Mouse (Mus musculus) MEL (cell line): Measurements from ENCODE around the gene Pom121l2. TPM values are rescaled to one million over a fixed set of nuclear protein-coding genes. Genes with fewer than 3 reads are reported as not detected.

Experiments
- DNase-seq: peaks from one replicate; pipeline ENCODE4 v3.0.0; 2011; ENCODE audit warnings: low read depth, low spot score
- H3K27ac ChIP-seq: 2 replicates; pipeline ENCODE4 v1.5.1; 2012; ENCODE audit warnings: low read depth, mild to moderate bottlenecking, control low read depth, low read length, moderate library complexity; ENCODE audit not compliant: control insufficient read depth
- H3K27me3 ChIP-seq, 2 experiments: fragments of 150-350 bp in 1 of 2; sonication (generic) in 1 of 2; 2 replicates each; pipeline ENCODE4 v1.6.1; 2012; ENCODE audit warnings: low read length in 2 of 2, mild to moderate bottlenecking in 2 of 2, improper control_type of control experiment in 1 of 2, moderate library complexity in 1 of 2; ENCODE audit not compliant: insufficient read depth in 2 of 2, control insufficient read depth in 1 of 2
- H3K36me3 ChIP-seq, 2 experiments: 2 replicates each; pipeline ENCODE4 v1.6.1; 2012 to 2014; ENCODE audit warnings: low read length in 2 of 2, improper control_type of control experiment in 1 of 2, inconsistent platforms in 1 of 2, mild to moderate bottlenecking in 1 of 2; ENCODE audit not compliant: insufficient read depth in 2 of 2, control insufficient read depth in 1 of 2
- H3K4me1 ChIP-seq, 2 experiments: fragments of 150-350 bp in 1 of 2; sonication (generic) in 1 of 2; 2 replicates each; pipeline ENCODE4 v1.6.1; 2012; ENCODE audit warnings: low read length in 2 of 2, improper control_type of control experiment in 1 of 2, mild to moderate bottlenecking in 1 of 2; ENCODE audit not compliant: insufficient read depth in 2 of 2, control insufficient read depth in 1 of 2
- H3K4me3 ChIP-seq, 2 experiments: fragments of 150-350 bp in 1 of 2; sonication (generic) in 1 of 2; 2 replicates each; pipeline ENCODE4 v1.5.1; 2012; ENCODE audit warnings: low read depth in 2 of 2, low read length in 2 of 2, mild to moderate bottlenecking in 2 of 2, moderate library complexity in 2 of 2, control low read depth in 1 of 2, improper control_type of control experiment in 1 of 2; ENCODE audit not compliant: control insufficient read depth in 1 of 2, insufficient read depth in 1 of 2
- H3K79me2 ChIP-seq: 2 replicates; pipeline ENCODE4 v1.6.1; 2012; ENCODE audit warnings: mild to moderate bottlenecking, low read length, moderate library complexity; ENCODE audit not compliant: control insufficient read depth, poor library complexity, insufficient read depth
- H3K9ac ChIP-seq: 2 replicates; pipeline ENCODE4 v1.6.1; 2012; ENCODE audit warnings: low read depth, mild to moderate bottlenecking, control low read depth, low read length, moderate library complexity; ENCODE audit not compliant: control insufficient read depth, poor library complexity, severe bottlenecking
- H3K9me3 ChIP-seq: fragments of 150-350 bp; sonication (generic); replicated peaks from 2 replicates; pipeline ENCODE4 v1.6.1; 2012; ENCODE audit warnings: mild to moderate bottlenecking, low read length, improper control_type of control experiment, moderate library complexity; ENCODE audit not compliant: insufficient read depth
- BHLHE40 ChIP-seq: IDR thresholded peaks from 2 replicates; pipeline ENCODE4 v1.6.1; 2012; ENCODE audit warnings: low read depth, mild to moderate bottlenecking, inconsistent platforms, low read length, improper control_type of control experiment, borderline replicate concordance
- CTCF ChIP-seq, 3 experiments: IDR thresholded peaks in 2 of 3; conservative IDR thresholded peaks in 1 of 3; 2 replicates each; pipeline ENCODE4 v1.5.1; 2011 to 2012; ENCODE audit warnings: low read length in 3 of 3, low read depth in 2 of 3, mild to moderate bottlenecking in 2 of 3, improper control_type of control experiment in 1 of 3, inconsistent platforms in 1 of 3, mixed read lengths in 1 of 3, moderate library complexity in 1 of 3; ENCODE audit not compliant: control insufficient read depth in 1 of 3, insufficient read depth in 1 of 3, poor library complexity in 1 of 3, severe bottlenecking in 1 of 3
- ELF1 ChIP-seq: IDR thresholded peaks from 2 replicates; pipeline ENCODE4 v1.6.1; 2014; ENCODE audit warnings: low read depth, mild to moderate bottlenecking, inconsistent platforms, low read length, improper control_type of control experiment, moderate library complexity
- ETS1 ChIP-seq: IDR thresholded peaks from 2 replicates; pipeline ENCODE4 v1.6.1; 2012; ENCODE audit warnings: low read depth, mild to moderate bottlenecking, inconsistent platforms, low read length, improper control_type of control experiment, moderate library complexity
- HCFC1 ChIP-seq: IDR thresholded peaks from 2 replicates; pipeline ENCODE4 v1.6.1; 2012; ENCODE audit warnings: low read depth, mild to moderate bottlenecking, inconsistent platforms, low read length, improper control_type of control experiment, moderate library complexity
- KAT2A ChIP-seq: conservative IDR thresholded peaks from 2 replicates; pipeline ENCODE4 v1.6.1; 2012; ENCODE audit warnings: low read depth, low read length, improper control_type of control experiment, inconsistent platforms
- MAFK ChIP-seq: IDR thresholded peaks from 2 replicates; pipeline ENCODE4 v1.6.1; 2011; ENCODE audit warnings: low read depth, mild to moderate bottlenecking, low read length, improper control_type of control experiment, borderline replicate concordance
- MAZ ChIP-seq: IDR thresholded peaks from 2 replicates; pipeline ENCODE4 v1.6.1; 2012; ENCODE audit warnings: low read depth, mild to moderate bottlenecking, inconsistent platforms, low read length, improper control_type of control experiment
- MYC ChIP-seq: IDR thresholded peaks from 2 replicates; pipeline ENCODE4 v1.6.1; 2011; ENCODE audit warnings: low read depth, mild to moderate bottlenecking, low read length, improper control_type of control experiment, moderate library complexity
- POLR2A ChIP-seq, 2 experiments: IDR thresholded peaks; 2 replicates each; pipeline ENCODE4 v1.6.1; 2011 to 2012; ENCODE audit warnings: low read length in 2 of 2, mild to moderate bottlenecking in 2 of 2, control low read depth in 1 of 2, improper control_type of control experiment in 1 of 2, low read depth in 1 of 2, moderate library complexity in 1 of 2; ENCODE audit not compliant: control insufficient read depth in 1 of 2, insufficient read depth in 1 of 2, poor library complexity in 1 of 2
- POLR2AphosphoS2 ChIP-seq: IDR thresholded peaks from 2 replicates; pipeline ENCODE4 v1.6.1; 2011; ENCODE audit warnings: low read length, improper control_type of control experiment
- POLR2AphosphoS5 ChIP-seq: IDR thresholded peaks from 2 replicates; pipeline ENCODE4 v1.6.1; 2012; ENCODE audit warnings: low read depth, borderline replicate concordance, mild to moderate bottlenecking, inconsistent platforms, low read length, moderate library complexity, mixed read lengths
- RAD21 ChIP-seq: IDR thresholded peaks from 2 replicates; pipeline ENCODE4 v1.6.1; 2011; ENCODE audit warnings: mild to moderate bottlenecking, low read depth, low read length, improper control_type of control experiment
- RCOR1 ChIP-seq: IDR thresholded peaks from 2 replicates; pipeline ENCODE4 v1.6.1; 2012; ENCODE audit warnings: low read depth, mild to moderate bottlenecking, inconsistent platforms, low read length, improper control_type of control experiment
- TBP ChIP-seq: IDR thresholded peaks from 2 replicates; pipeline ENCODE4 v1.8.0; 2011; ENCODE audit warnings: low read depth, low read length, improper control_type of control experiment
- TCF12 ChIP-seq: IDR thresholded peaks from 2 replicates; pipeline ENCODE4 v1.6.1; 2014; ENCODE audit warnings: low read depth, mild to moderate bottlenecking, inconsistent platforms, low read length, improper control_type of control experiment, moderate library complexity
- UBTF ChIP-seq: IDR thresholded peaks from 2 replicates; pipeline ENCODE4 v1.6.1; 2012; ENCODE audit warnings: low read depth, mild to moderate bottlenecking, inconsistent platforms, low read length, improper control_type of control experiment, moderate library complexity, borderline replicate concordance; ENCODE audit not compliant: insufficient read depth
- ZKSCAN1 ChIP-seq: IDR thresholded peaks from 2 replicates; pipeline ENCODE4 v1.6.1; 2012; ENCODE audit warnings: low read depth, mild to moderate bottlenecking, inconsistent platforms, low read length, improper control_type of control experiment, moderate library complexity
- ZNF384 ChIP-seq: IDR thresholded peaks from 2 replicates; pipeline ENCODE4 v1.6.1; 2012; ENCODE audit warnings: low read depth, mild to moderate bottlenecking, inconsistent platforms, low read length, improper control_type of control experiment
- polyA plus RNA-seq, 2 experiments: library from polyadenylated mRNA; stranded (reverse) in 1 of 2; unstranded in 1 of 2; fragments of >175 nt in 1 of 2; fragments of >200 nt in 1 of 2; gene quantifications; 2 replicates each; pipeline versions ENCODE4 v1.2.1 to v1.2.4; 2012; ENCODE audit warnings: low replicate concordance in 2 of 2, low read depth in 1 of 2; ENCODE audit not compliant: insufficient read length in 2 of 2, insufficient read depth in 1 of 2, missing spikeins in 1 of 2
- total RNA-seq: library from RNA; depleted of rRNA; stranded (reverse); fragments of 300-350 nt; gene quantifications from 2 replicates; pipeline ENCODE4 v1.2.3, GENCODE M21; 2012

The Pom121l2 gene
- total and polyA plus RNA-seq, 3 experiments: not detected

DNA sequence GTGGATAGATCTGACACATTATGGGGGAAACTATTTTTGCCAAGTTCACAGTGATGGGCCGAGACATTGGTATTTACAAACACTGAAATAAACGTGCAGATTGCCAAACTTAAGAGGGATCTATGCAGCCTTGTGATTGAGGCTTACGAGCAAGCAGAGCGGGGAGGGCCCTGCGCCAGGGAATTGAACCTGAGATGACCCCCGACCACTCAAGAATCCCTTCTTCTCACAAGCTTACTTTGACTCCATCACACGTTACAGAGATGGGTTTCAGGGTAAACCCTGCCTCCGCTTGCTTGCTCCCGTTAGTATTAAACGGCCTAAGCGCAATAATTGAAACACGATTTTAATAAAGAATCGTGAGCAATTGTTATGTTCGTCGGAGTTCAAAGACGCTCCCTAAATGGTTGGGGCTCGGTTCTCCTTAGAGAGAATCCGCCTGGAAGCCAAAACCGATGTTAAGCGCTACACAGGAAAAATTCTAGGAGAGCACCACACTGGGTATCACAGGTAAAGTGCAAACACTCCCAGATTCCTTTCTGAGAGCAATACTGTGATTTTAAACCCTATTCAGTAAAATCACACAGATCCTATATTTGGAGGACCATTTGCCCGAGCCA, 16.3 kb downstream of the Pom121l2 start:
- no peaks in the 10 kb centered on the region for H3K9me3 ChIP-seq
- H3K36me3 ChIP-seq: peaks cover 0 to 14% of the 10 kb centered on the region in 2 experiments; a peak in 2 of 4 replicates
- H3K4me1 ChIP-seq: peaks cover 0 to 20% of the 10 kb centered on the region in 2 experiments; a peak in 1 of 4 replicates
- peak overlapping the region; percentile 44; the same call in 1 of the 2 replicates for H3K9ac ChIP-seq
- H3K27ac ChIP-seq: no peak overlapping the region
- no peaks in the 10 kb centered on the region for H3K79me2 ChIP-seq
- no peak for DNase-seq
- TF ChIP-seq POLR2A (IDR thresholded peaks at IDR 0.05; ENCODE audit: control insufficient read depth in 1 of 2, insufficient read depth in 1 of 2, low read depth in 1 of 2, low read length in 2 of 2, poor library complexity in 1 of 2): no peak
- TF ChIP-seq, all 39 proteins: peak for 0
- H3K4me3 ChIP-seq: peak overlapping the region; percentile 47 to 58
- H3K27me3 ChIP-seq: peaks cover 2 to 6% of the 10 kb centered on the region in 2 experiments; a peak in 3 of 4 replicates

DNA sequence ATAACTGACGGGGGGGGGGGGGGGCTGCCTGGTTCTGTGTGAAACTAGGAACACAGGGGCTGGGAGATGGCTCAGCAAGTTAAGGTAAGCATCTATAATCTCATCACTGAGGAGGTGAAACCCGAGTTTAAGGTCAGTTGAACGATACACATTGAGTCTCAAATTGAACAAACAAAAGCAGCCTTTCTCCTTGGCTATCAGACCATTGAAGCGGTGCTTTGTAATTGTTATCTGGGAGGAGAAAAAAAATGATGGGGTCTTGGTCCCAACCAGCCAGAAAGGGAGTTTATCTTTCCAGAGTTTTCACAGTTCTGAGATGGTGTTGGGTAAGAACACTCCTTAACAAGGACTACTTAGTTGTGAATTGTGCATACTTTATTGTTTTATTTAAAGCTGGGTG, 16.8 kb downstream of the Pom121l2 start:
- no peaks in the 10 kb centered on the region for H3K79me2 ChIP-seq
- no peak overlapping the region; a peak in 1 of 4 replicates for H3K4me3 ChIP-seq
- H3K4me1 ChIP-seq: peaks cover 0 to 23% of the 10 kb centered on the region in 2 experiments; a peak in 1 of 4 replicates
- no peak overlapping the region for H3K27ac ChIP-seq
- H3K36me3 ChIP-seq: peaks cover 0 to 16% of the 10 kb centered on the region in 2 experiments; a peak in 2 of 4 replicates
- H3K9ac ChIP-seq: no peak overlapping the region
- TF ChIP-seq MYC (no peak), UBTF (no peak), RAD21 (no peak), POLR2AphosphoS2 (no peak)
- no peak for DNase-seq
- H3K27me3 ChIP-seq: peaks cover 2 to 6% of the 10 kb centered on the region in 2 experiments; a peak in 3 of 4 replicates
- no peaks in the 10 kb centered on the region for H3K9me3 ChIP-seq

DNA sequence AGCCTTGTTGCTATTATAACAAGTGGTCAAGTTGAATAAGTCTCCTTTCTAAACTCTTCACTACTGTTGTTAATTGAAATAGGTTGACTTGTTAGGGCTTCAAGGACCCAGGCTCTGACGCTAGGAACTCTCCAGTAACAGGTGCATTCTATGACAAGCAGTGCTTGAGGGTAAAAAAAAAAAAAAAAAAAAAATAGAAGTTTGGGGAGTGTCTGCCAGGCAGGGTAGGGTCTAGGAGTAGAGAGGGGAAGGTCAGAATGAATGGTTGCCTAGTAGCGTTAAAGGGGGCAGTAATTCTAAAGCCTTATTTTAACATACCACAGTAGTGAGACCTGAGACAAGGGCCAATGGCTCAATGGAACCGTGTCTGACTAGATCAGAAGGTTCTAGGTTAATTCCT, 17.4 kb downstream of the Pom121l2 start:
- H3K36me3 ChIP-seq: peaks cover 0 to 16% of the 10 kb centered on the region in 2 experiments; a peak in 2 of 4 replicates
- H3K4me1 ChIP-seq: peaks cover 0 to 24% of the 10 kb centered on the region in 2 experiments; a peak in 2 of 4 replicates
- TF ChIP-seq CTCF (IDR thresholded peaks at IDR 0.05 in 2 of 3, conservative IDR thresholded peaks at IDR 0.05 in 1 of 3; ENCODE audit: control insufficient read depth in 1 of 3, insufficient read depth in 1 of 3, low read depth in 2 of 3, low read length in 3 of 3, poor library complexity in 1 of 3, severe bottlenecking in 1 of 3) (no peak), ZNF384 (peak; percentile 43)
- no peak for DNase-seq
- H3K4me3 ChIP-seq: no peak overlapping the region
- H3K27ac ChIP-seq: no peak overlapping the region
- no peak overlapping the region for H3K9ac ChIP-seq
- no peaks in the 10 kb centered on the region for H3K79me2 ChIP-seq
- H3K27me3 ChIP-seq: peaks cover 2 to 6% of the 10 kb centered on the region in 2 experiments; a peak in 3 of 4 replicates
- no peaks in the 10 kb centered on the region for H3K9me3 ChIP-seq

DNA sequence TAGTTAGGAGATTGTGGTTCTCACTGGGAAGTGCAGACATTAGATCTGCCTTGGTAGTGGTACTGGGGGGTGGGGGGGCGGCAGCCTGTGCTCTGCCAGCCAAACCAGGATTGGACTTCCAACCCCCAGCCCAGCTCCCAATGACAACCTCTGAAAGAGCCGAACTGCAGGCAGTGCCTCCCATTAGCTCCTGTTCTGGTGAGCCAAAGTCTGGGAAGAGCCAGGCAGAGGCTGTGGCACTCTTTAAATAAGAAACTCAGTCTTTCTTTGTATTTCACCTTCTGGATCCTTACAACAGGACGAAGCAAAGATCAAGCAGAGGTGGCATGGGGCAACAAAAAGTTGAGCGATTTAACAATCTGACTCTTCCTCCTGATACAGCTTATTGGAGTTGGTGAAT, 18.2 kb downstream of the Pom121l2 start:
- no peaks in the 10 kb centered on the region for H3K79me2 ChIP-seq
- DNase-seq: no peak
- H3K27me3 ChIP-seq: peaks cover 2 to 6% of the 10 kb centered on the region in 2 experiments; a peak in 3 of 4 replicates
- peaks cover 0 to 27% of the 10 kb centered on the region in 2 experiments; a peak in 2 of 4 replicates for H3K4me1 ChIP-seq
- no peak overlapping the region for H3K4me3 ChIP-seq
- no peak for TF ChIP-seq TCF12
- TF ChIP-seq HCFC1: no peak
- TF ChIP-seq ZKSCAN1: no peak
- TF ChIP-seq POLR2AphosphoS5: no peak
- no peak for TF ChIP-seq ETS1
- TF ChIP-seq MAFK: no peak
- no peak for TF ChIP-seq POLR2AphosphoS2
- TF ChIP-seq ELF1: no peak
- TF ChIP-seq TBP: no peak
- no peak for TF ChIP-seq RCOR1
- no peak for TF ChIP-seq KAT2A
- no peak for TF ChIP-seq BHLHE40
- no peak for TF ChIP-seq MAZ
- H3K27ac ChIP-seq: no peak overlapping the region
- no peaks in the 10 kb centered on the region for H3K9me3 ChIP-seq
- H3K36me3 ChIP-seq: peaks cover 0 to 16% of the 10 kb centered on the region in 2 experiments; a peak in 2 of 4 replicates
- H3K9ac ChIP-seq: no peak overlapping the region
